Mouse (Mus musculus) limb, embryonic 14.5 days (tissue): ENCODE measurements around the gene Rad54l2. TPM values are rescaled to one million over a fixed set of nuclear protein-coding genes. Genes with fewer than 3 reads are reported as not detected.

Experiments used
- ATAC-seq: fragments of 200-750 bp; cut with Nextera tagmentation; 2 replicates; pipeline ENCODE4 v1.8.0; 2017; ENCODE audit warnings: low read depth, moderate number of reproducible peaks, moderate TSS enrichment; ENCODE audit not compliant: low FRiP score
- DNase-seq: peaks from one replicate; pipeline ENCODE4 v3.0.0-alpha.2; 2015; ENCODE audit warnings: low spot score
- H3K27ac ChIP-seq: fragments of 300-500 bp; sonication (generic); replicated peaks from 2 replicates; pipeline ENCODE4 v1.5.1; 2014; ENCODE audit warnings: low read depth, mild to moderate bottlenecking, low read length, moderate library complexity, mixed read lengths
- H3K27me3 ChIP-seq: fragments of 300-500 bp; sonication (generic); 2 replicates; pipeline ENCODE4 v1.6.1; 2014; ENCODE audit warnings: low read length, mixed read lengths; ENCODE audit not compliant: control insufficient read depth, insufficient read depth
- H3K36me3 ChIP-seq: fragments of 300-500 bp; sonication (generic); 2 replicates; pipeline ENCODE4 v1.6.1; 2014; ENCODE audit warnings: mild to moderate bottlenecking, low read length, moderate library complexity, mixed read lengths; ENCODE audit not compliant: control insufficient read depth, insufficient read depth
- H3K4me1 ChIP-seq: fragments of 300-500 bp; sonication (generic); 2 replicates; pipeline ENCODE4 v1.6.1; 2014; ENCODE audit warnings: antibody characterized with exemption, low read length, mixed read lengths; ENCODE audit not compliant: control insufficient read depth, insufficient read depth
- H3K4me2 ChIP-seq: fragments of 300-500 bp; sonication (generic); replicated peaks from 2 replicates; pipeline ENCODE4 v1.6.1; 2014; ENCODE audit warnings: low read depth, mild to moderate bottlenecking, low read length, moderate library complexity; ENCODE audit not compliant: severe bottlenecking
- H3K4me3 ChIP-seq: fragments of 300-500 bp; sonication (generic); replicated peaks from 2 replicates; pipeline ENCODE4 v1.5.1; 2014; ENCODE audit warnings: low read length
- H3K9ac ChIP-seq: fragments of 300-500 bp; sonication (generic); 2 replicates; pipeline ENCODE4 v1.6.1; 2014; ENCODE audit warnings: mild to moderate bottlenecking, low read depth, low read length, moderate library complexity; ENCODE audit not compliant: severe bottlenecking
- H3K9me3 ChIP-seq: fragments of 300-500 bp; sonication (generic); 2 replicates; pipeline ENCODE4 v1.6.1; 2016; ENCODE audit warnings: low read length; ENCODE audit not compliant: control insufficient read depth
- POLR2A ChIP-seq: fragments of 200-500 bp; IDR thresholded peaks from 2 replicates; pipeline ENCODE4 v1.8.0; 2012; ENCODE audit warnings: inconsistent platforms, mild to moderate bottlenecking, moderate library complexity, borderline replicate concordance; ENCODE audit not compliant: insufficient read depth, insufficient read length; ENCODE audit errors: extremely low read depth
- WGBS: fragments of 180-500 bp; shearing (Covaris S2); extraction: QIAGEN DNeasy Blood & Tissue Kit; methylation state at CpG from one replicate; pipeline ENCODE4 v1.1.7; 2014; 5-methylcytosine and 5-hydroxymethylcytosine counted together
- polyA plus RNA-seq, 2 experiments: library from polyadenylated mRNA; depleted of rRNA in 1 of 2; stranded (reverse) in 1 of 2; unstranded in 1 of 2; fragments of >200 nt; fragmentation: Nextera tagmentation in 1 of 2; extraction: Ambion mirVana in 1 of 2; gene quantifications; 2 replicates each; pipeline versions ENCODE4 v1.2.1 to v1.2.3; 2012 to 2014

Gene Rad54l2
- polyA plus RNA-seq, 2 experiments: 4.3 to 12.9 TPM

- H3K36me3 ChIP-seq: peaks cover 22% of the 10 kb centered on the region
These were observed 33.2 kb downstream of the Rad54l2 start for GRCm38 (mm10) chr9:106755776-106756175.

GRCm38 (mm10) chr9:106754311-106754710 is 34.7 kb downstream of the Rad54l2 start:
- no peak overlapping the region for H3K4me2 ChIP-seq
- no peak overlapping the region for H3K9ac ChIP-seq
- WGBS: 95% methylated on average over 2 of the region's 2 CpGs
- peaks cover 22% of the 10 kb centered on the region for H3K36me3 ChIP-seq
- H3K9me3 ChIP-seq: no peaks in the 10 kb centered on the region
- no peak overlapping the region for H3K4me3 ChIP-seq
- no peak for ATAC-seq
- TF ChIP-seq POLR2A: no peak
- DNase-seq: no peak
- H3K27me3 ChIP-seq: no peaks in the 10 kb centered on the region
- no peak overlapping the region for H3K27ac ChIP-seq
- H3K4me1 ChIP-seq: no peaks in the 10 kb centered on the region

More at GRCm38 (mm10) chr9:106755776-106756175, 33.2 kb downstream of the Rad54l2 start:
- no peak overlapping the region for H3K4me3 ChIP-seq
- WGBS: 89% methylated on average over 4 of the region's 4 CpGs
- no peak overlapping the region for H3K4me2 ChIP-seq
- no peak for TF ChIP-seq POLR2A
- no peaks in the 10 kb centered on the region for H3K9me3 ChIP-seq
- DNase-seq (no peak), ATAC-seq (no peak)
- H3K27ac ChIP-seq: no peak overlapping the region
- no peak overlapping the region for H3K9ac ChIP-seq
- no peaks in the 10 kb centered on the region for H3K27me3 ChIP-seq
- no peaks in the 10 kb centered on the region for H3K4me1 ChIP-seq

- Histone ChIP-seq H3K4me2 (no peak overlapping the region), H3K9me3 (no peaks in the 10 kb centered on the region), H3K4me1 (no peaks in the 10 kb centered on the region), H3K27me3 (no peaks in the 10 kb centered on the region), H3K4me3 (no peak overlapping the region), H3K36me3 (peaks cover 22% of the 10 kb centered on the region), H3K9ac (no peak overlapping the region), H3K27ac (no peak overlapping the region)
- WGBS: 94% methylated on average over 5 of the region's 5 CpGs
- TF ChIP-seq POLR2A: no peak
- DNase-seq: no peak
- no peak for ATAC-seq
These were observed 36.9 kb downstream of the Rad54l2 start for GRCm38 (mm10) chr9:106752135-106752534.

GRCm38 (mm10) chr9:106739962-106740361 is 49.0 kb downstream of the Rad54l2 start:
- Histone ChIP-seq H3K9ac (no peak overlapping the region), H3K9me3 (no peaks in the 10 kb centered on the region), H3K4me3 (no peak overlapping the region), H3K27ac (no peak overlapping the region), H3K4me2 (no peak overlapping the region), H3K36me3 (peaks cover 3% of the 10 kb centered on the region; the same call in 1 of the 2 replicates), H3K27me3 (no peaks in the 10 kb centered on the region), H3K4me1 (no peaks in the 10 kb centered on the region)
- no peak for DNase-seq
- no peak for ATAC-seq
- 85% methylated on average over 1 of the region's 1 CpGs for WGBS
- no peak for TF ChIP-seq POLR2A

GRCm38 (mm10) chr9:106739056-106739455 is 49.9 kb downstream of the Rad54l2 start:
- ATAC-seq (no peak), DNase-seq (no peak)
- Histone ChIP-seq H3K4me2 (no peak overlapping the region), H3K27ac (no peak overlapping the region), H3K36me3 (peaks cover 3% of the 10 kb centered on the region; the same call in 1 of the 2 replicates), H3K4me3 (no peak overlapping the region), H3K4me1 (no peaks in the 10 kb centered on the region), H3K9me3 (no peaks in the 10 kb centered on the region), H3K27me3 (no peaks in the 10 kb centered on the region), H3K9ac (no peak overlapping the region)
- no peak for TF ChIP-seq POLR2A
- 81% methylated on average over 1 of the region's 1 CpGs for WGBS
